Mouse (Mus musculus) stomach, postnatal 0 days (tissue): ENCODE measurements around the gene Zmym2. TPM values are rescaled to one million over a fixed set of nuclear protein-coding genes. Genes with fewer than 3 reads are reported as not detected.
A peak's percentile ranks its signal among the peaks of the same experiment; 100 is the strongest.
"Not testable (repeated sequence)": the region's sequence is repeated elsewhere in the genome, so short reads cannot be mapped to it uniquely, and the experiment has no call there.

Experiments
- ATAC-seq: fragments of 200-750 bp; cut with Nextera tagmentation; 2 replicates; pipeline ENCODE4 v1.8.0; 2017; ENCODE audit not compliant: low FRiP score, low TSS enrichment
- DNase-seq: peaks from one replicate; pipeline ENCODE4 v3.0.0-alpha.2; 2016; ENCODE audit warnings: low spot score
- H3K27ac ChIP-seq: fragments of 300-500 bp; sonication (generic); replicated peaks from 2 replicates; pipeline ENCODE4 v1.5.1; 2014; ENCODE audit warnings: mild to moderate bottlenecking, control low read depth
- H3K27me3 ChIP-seq: fragments of 300-500 bp; sonication (generic); 2 replicates; pipeline ENCODE4 v1.6.1; 2014; ENCODE audit warnings: low read length; ENCODE audit not compliant: control insufficient read depth, insufficient read depth
- H3K36me3 ChIP-seq: fragments of 300-500 bp; sonication (generic); 2 replicates; pipeline ENCODE4 v1.6.1; 2014; ENCODE audit warnings: low read length, mixed read lengths; ENCODE audit not compliant: control insufficient read depth, insufficient read depth
- H3K4me1 ChIP-seq: fragments of 300-500 bp; sonication (generic); replicated peaks from 2 replicates; pipeline ENCODE4 v1.6.1; 2014; ENCODE audit warnings: antibody characterized with exemption; ENCODE audit not compliant: control insufficient read depth, insufficient read depth
- H3K4me2 ChIP-seq: fragments of 300-500 bp; sonication (generic); replicated peaks from 2 replicates; pipeline ENCODE4 v1.6.1; 2014; ENCODE audit warnings: low read depth, mild to moderate bottlenecking, control low read depth, moderate library complexity
- H3K4me3 ChIP-seq: fragments of 300-500 bp; sonication (generic); 2 replicates; pipeline ENCODE4 v1.5.1; 2014; ENCODE audit warnings: low read depth, low read length, control low read depth
- H3K9ac ChIP-seq: fragments of 300-500 bp; sonication (generic); 2 replicates; pipeline ENCODE4 v1.6.1; 2014; ENCODE audit warnings: mild to moderate bottlenecking, low read length, control low read depth, mixed read lengths
- H3K9me3 ChIP-seq: fragments of 300-500 bp; sonication (generic); 2 replicates; pipeline ENCODE4 v1.6.1; 2016; ENCODE audit warnings: low read length; ENCODE audit not compliant: control insufficient read depth
- CTCF ChIP-seq: IDR thresholded peaks from 2 replicates; pipeline ENCODE4 v1.5.1; 2016; ENCODE audit warnings: antibody characterized with exemption, low read depth, mild to moderate bottlenecking, moderate library complexity
- EP300 ChIP-seq: optimal IDR thresholded peaks from 2 replicates; pipeline ENCODE3; 2016; ENCODE audit warnings: antibody characterized with exemption
- WGBS: fragments of 180-500 bp; shearing (Covaris S2); extraction: QIAGEN DNeasy Blood & Tissue Kit; methylation state at CpG from one replicate; pipeline ENCODE4 v1.1.7; 2014; 5-methylcytosine and 5-hydroxymethylcytosine counted together
- polyA plus RNA-seq: library from polyadenylated mRNA; unstranded; fragments of >200 nt; fragmentation: Nextera tagmentation; extraction: Ambion mirVana; gene quantifications from 2 replicates; pipeline ENCODE4 v1.2.1, GENCODE M21; 2015

Zmym2 gene
- polyA plus RNA-seq, 1 experiment from 2014 or later = 11.1 TPM

GRCm38 (mm10) chr14:56864641-56865040 is 21.8 kb upstream of the Zmym2 start:
- ATAC-seq (no peak), DNase-seq (no peak)
- TF ChIP-seq CTCF (no peak), EP300 (no peak)
- Histone ChIP-seq H3K4me1 (no peaks in the 10 kb centered on the region), H3K27ac (no peak overlapping the region), H3K9me3 (no peaks in the 10 kb centered on the region), H3K4me2 (peak overlapping the region; percentile 56), H3K36me3 (no peaks in the 10 kb centered on the region), H3K4me3 (peak overlapping the region; percentile 36), H3K9ac (no peak overlapping the region; the same call in 1 of the 2 replicates), H3K27me3 (no peaks in the 10 kb centered on the region)
- 17% methylated on average over 13 of the region's 13 CpGs for WGBS

DNA sequence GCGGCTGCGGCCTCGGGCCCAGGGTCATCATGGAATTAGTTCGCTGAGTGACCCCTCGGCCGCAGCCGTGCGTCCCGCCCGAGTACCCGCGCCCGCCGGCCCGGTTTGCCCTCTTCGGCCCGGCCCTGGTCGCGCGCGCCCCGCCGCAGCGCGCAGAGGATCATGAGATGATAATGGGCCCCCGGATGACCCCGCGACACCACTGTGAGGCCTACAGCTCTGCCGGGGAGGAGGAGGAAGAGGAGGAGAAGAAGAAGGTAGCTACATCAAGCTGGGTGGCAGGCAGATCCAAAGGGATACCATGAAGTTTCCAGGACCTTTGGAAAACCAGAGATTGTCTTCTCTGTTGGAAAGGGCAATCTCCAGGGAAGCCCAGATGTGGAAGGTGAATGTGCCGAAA is 21.3 kb upstream of the Zmym2 start:
- DNase-seq = not testable (repeated sequence)
- WGBS = 8% methylated on average over 30 of the region's 30 CpGs

DNA sequence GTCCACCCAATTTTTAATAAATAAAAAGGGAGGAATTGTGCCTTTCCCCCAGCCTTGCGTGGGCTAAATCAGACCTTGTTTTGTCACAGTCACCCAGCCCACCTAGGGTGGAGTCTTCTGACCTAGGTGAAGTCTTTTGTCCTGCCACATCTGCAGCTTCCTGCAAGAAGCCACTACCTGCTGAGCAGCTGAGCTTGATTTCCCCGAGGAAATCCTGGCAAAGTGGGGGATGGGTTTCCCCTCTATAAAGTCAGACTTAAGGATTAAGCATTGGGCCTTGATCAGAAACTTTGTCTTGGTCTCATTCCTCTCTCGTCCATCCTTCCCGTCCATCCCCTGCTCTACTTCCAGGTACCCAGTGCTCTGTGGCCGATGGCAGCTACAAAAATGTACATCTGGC is 12.9 kb upstream of the Zmym2 start:
- no peaks in the 10 kb centered on the region for H3K9me3 ChIP-seq
- 83% methylated on average over 5 of the region's 5 CpGs for WGBS
- no peak for TF ChIP-seq EP300
- no peak for TF ChIP-seq CTCF
- no peaks in the 10 kb centered on the region for H3K27me3 ChIP-seq
- H3K4me2 ChIP-seq = no peak overlapping the region
- H3K36me3 ChIP-seq = no peaks in the 10 kb centered on the region
- DNase-seq (no peak), ATAC-seq (no peak)
- H3K27ac ChIP-seq = no peak overlapping the region
- no peak overlapping the region for H3K9ac ChIP-seq
- H3K4me3 ChIP-seq = no peak overlapping the region
- H3K4me1 ChIP-seq = no peaks in the 10 kb centered on the region

More for the DNA sequence above, 21.3 kb upstream of the Zmym2 start:
- H3K36me3 ChIP-seq, ATAC-seq, H3K9me3 ChIP-seq, H3K4me1 ChIP-seq, H3K9ac ChIP-seq, H3K27ac ChIP-seq, H3K27me3 ChIP-seq: not testable (repeated sequence)
- Histone ChIP-seq H3K4me2 (peak overlapping the region; percentile 56), H3K4me3 (peak overlapping the region; percentile 36)

DNA sequence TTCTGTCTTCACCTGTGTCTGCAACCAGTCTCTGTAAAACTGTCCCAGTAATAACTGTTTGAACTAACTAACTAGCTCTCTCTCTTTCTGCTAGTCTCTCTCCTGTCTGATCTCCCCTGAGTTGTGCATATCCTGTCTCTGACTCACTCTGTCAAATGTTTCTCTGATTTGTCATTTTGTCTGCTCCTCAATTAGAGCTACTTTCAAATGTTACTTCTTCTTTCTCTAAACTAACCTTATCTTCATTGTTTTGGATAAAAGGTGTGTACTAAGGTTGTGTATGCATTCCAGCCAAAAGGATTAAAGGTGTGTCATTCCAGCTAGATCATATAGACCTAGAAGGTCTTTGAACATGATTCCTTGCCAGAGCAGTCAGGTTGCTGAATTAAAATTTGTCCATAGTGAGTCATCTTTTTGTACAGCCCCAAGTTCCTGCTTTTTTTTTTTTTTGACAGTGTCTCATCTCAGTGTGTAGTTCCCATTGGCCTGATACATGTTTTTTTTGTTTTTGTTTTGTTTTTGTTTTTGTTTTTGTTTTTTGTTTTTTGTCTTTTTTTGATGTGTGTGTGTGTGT is 10.8 kb upstream of the Zmym2 start:
- Histone ChIP-seq H3K36me3 (no peaks in the 10 kb centered on the region), H3K9ac (no peak overlapping the region), H3K4me1 (no peaks in the 10 kb centered on the region), H3K27me3 (no peaks in the 10 kb centered on the region), H3K9me3 (no peaks in the 10 kb centered on the region), H3K4me2 (no peak overlapping the region), H3K27ac (no peak overlapping the region), H3K4me3 (no peak overlapping the region)
- TF ChIP-seq CTCF (no peak), EP300 (no peak)
- ATAC-seq (no peak), DNase-seq (no peak)

- TF ChIP-seq CTCF (no peak), EP300 (no peak)
- H3K4me2 ChIP-seq = no peak overlapping the region
- H3K4me1 ChIP-seq = no peaks in the 10 kb centered on the region
- DNase-seq (no peak), ATAC-seq (no peak)
- no peak overlapping the region for H3K9ac ChIP-seq
- H3K36me3 ChIP-seq = no peaks in the 10 kb centered on the region
- 53% methylated on average over 3 of the region's 3 CpGs for WGBS
- H3K27me3 ChIP-seq = no peaks in the 10 kb centered on the region
- no peak overlapping the region for H3K27ac ChIP-seq
- no peaks in the 10 kb centered on the region for H3K9me3 ChIP-seq
- H3K4me3 ChIP-seq = no peak overlapping the region
These were observed 5.2 kb upstream of the Zmym2 start for GRCm38 (mm10) chr14:56881271-56881670.

GRCm38 (mm10) chr14:56883431-56883830 is 3.0 kb upstream of the Zmym2 start:
- no peak overlapping the region for H3K27ac ChIP-seq
- DNase-seq = no peak
- H3K9me3 ChIP-seq = no peaks in the 10 kb centered on the region
- no peaks in the 10 kb centered on the region for H3K27me3 ChIP-seq
- no peaks in the 10 kb centered on the region for H3K4me1 ChIP-seq
- ATAC-seq = no peak
- H3K36me3 ChIP-seq = no peaks in the 10 kb centered on the region
- TF ChIP-seq CTCF = no peak
- no peak for TF ChIP-seq EP300
- no peak overlapping the region for H3K4me2 ChIP-seq
- WGBS = 100% methylated on average over 1 of the region's 1 CpGs
- H3K9ac ChIP-seq = no peak overlapping the region
- H3K4me3 ChIP-seq = no peak overlapping the region
